Mouse (Mus musculus) adrenal gland, adult 10 weeks (tissue): ENCODE results near the gene Cep350. TPM values are rescaled to one million over a fixed set of nuclear protein-coding genes. Genes with fewer than 3 reads are reported as not detected.

Experiments
- polyA plus RNA-seq: library from polyadenylated mRNA; stranded (reverse); fragments of 350-450 nt; fragmentation: Illumina TruSeq; extraction: RNeasy Lipid Tissue Mini Kit (QIAGEN cat#74804); gene quantifications from one replicate; pipeline ENCODE4 v1.2.3, GENCODE M21; 2014; ENCODE audit warnings: low read depth, low replicate concordance

The Cep350 gene
- polyA plus RNA-seq: 32.4 TPM

GRCm38 (mm10) chr1:155973068-155973718 lies at the start of gene Cep350:
Gene Cep350 (minus strand): TSS chr1:155973255.

GRCm38 (mm10) chr1:155812581-155813499 lies 160.2 kb downstream of the Cep350 start, which contains the start of gene Qsox1:
Gene Qsox1 (minus strand): TSS chr1:155812889.

Other genes starting within 250 kb of the Cep350 start
- not detected for gene Lhx4, start 221.6 kb downstream of the Cep350 start, polyA plus RNA-seq
- 2.3 TPM for gene Qsox1, start 160.4 kb downstream of the Cep350 start, polyA plus RNA-seq
- 334 TPM for gene Tor1aip2, start 62.1 kb upstream of the Cep350 start, polyA plus RNA-seq
- gene Tor1aip1, start 63.2 kb upstream of the Cep350 start, polyA plus RNA-seq: 158 TPM
- 4.6 TPM for gene Fam163a, start 231.8 kb upstream of the Cep350 start, polyA plus RNA-seq